Mouse (Mus musculus): ENCODE results near the gene Mdga1. TPM values are rescaled to one million over a fixed set of nuclear protein-coding genes. Genes with fewer than 3 reads are reported as not detected.

Gene Mdga1
- polyA plus RNA-seq, 1 experiment, result 8.0 TPM

- WGBS, result under 1% methylated on average over 72 of the region's 93 CpGs
- DNase-seq, result peak; percentile 66 to 69
- 0 out of 2 replicates have a peak overlapping the region, but pooled peaks have one; percentile 9 for H3K27ac ChIP-seq (ENCODE audit: insufficient read depth, low read length)
- H3K4me3 ChIP-seq (replicated peaks; ENCODE audit: insufficient read depth, low read depth, low read length), result peak overlapping the region; percentile 56
- no peaks in the 10 kb centered on the region for H3K27me3 ChIP-seq (ENCODE audit: control insufficient read depth, insufficient read depth, low read length)
- peaks cover 6% of the 10 kb centered on the region for H3K4me1 ChIP-seq (ENCODE audit: control insufficient read depth, insufficient read depth, low read length)
- TF ChIP-seq POLR2A (IDR thresholded peaks at IDR 0.05; ENCODE audit: borderline replicate concordance, insufficient read depth, low read length) (0 out of 2 replicates have a peak, but pooled peaks have one; percentile 19), CTCF (IDR thresholded peaks at IDR 0.05; ENCODE audit: borderline replicate concordance, insufficient read depth, low read depth, low read length) (no peak)
Measured at GRCm38 (mm10) chr17:29887881-29888826, 81.7 kb downstream of the Mdga1 start.

GRCm38 (mm10) chr17:29887271-29887880 lies 82.5 kb downstream of the Mdga1 start:
- TF ChIP-seq POLR2A (IDR thresholded peaks at IDR 0.05; ENCODE audit: borderline replicate concordance, insufficient read depth, low read length) (no peak), CTCF (IDR thresholded peaks at IDR 0.05; ENCODE audit: borderline replicate concordance, insufficient read depth, low read depth, low read length) (no peak)
- H3K4me1 ChIP-seq (ENCODE audit: control insufficient read depth, insufficient read depth, low read length), result peaks cover 6% of the 10 kb centered on the region
- peak overlapping the region; percentile 56 for H3K4me3 ChIP-seq (replicated peaks; ENCODE audit: insufficient read depth, low read depth, low read length)
- H3K27ac ChIP-seq (ENCODE audit: insufficient read depth, low read length), result 0 out of 2 replicates have a peak overlapping the region, but pooled peaks have one; percentile 9
- H3K27me3 ChIP-seq (ENCODE audit: control insufficient read depth, insufficient read depth, low read length), result no peaks in the 10 kb centered on the region
- under 1% methylated on average over 57 of the region's 57 CpGs for WGBS
- peak; percentile 42 to 67 for DNase-seq

GRCm38 (mm10) chr17:29886655-29887251 lies 83.1 kb downstream of the Mdga1 start:
- Histone ChIP-seq H3K27me3 (ENCODE audit: control insufficient read depth, insufficient read depth, low read length) (no peaks in the 10 kb centered on the region), H3K4me3 (replicated peaks; ENCODE audit: insufficient read depth, low read depth, low read length) (peak overlapping the region; percentile 56), H3K4me1 (ENCODE audit: control insufficient read depth, insufficient read depth, low read length) (peaks cover 6% of the 10 kb centered on the region), H3K27ac (ENCODE audit: insufficient read depth, low read length) (no peak overlapping the region)
- 2% methylated on average over 39 of the region's 39 CpGs for WGBS
- peak; percentile 36 to 61 for DNase-seq
- TF ChIP-seq CTCF (IDR thresholded peaks at IDR 0.05; ENCODE audit: borderline replicate concordance, insufficient read depth, low read depth, low read length), result no peak
- TF ChIP-seq POLR2A (IDR thresholded peaks at IDR 0.05; ENCODE audit: borderline replicate concordance, insufficient read depth, low read length), result no peak

GRCm38 (mm10) chr17:29886061-29886460 lies 83.8 kb downstream of the Mdga1 start:
- peak overlapping the region; percentile 56 for H3K4me3 ChIP-seq (replicated peaks; ENCODE audit: insufficient read depth, low read depth, low read length)
- TF ChIP-seq CTCF (IDR thresholded peaks at IDR 0.05; ENCODE audit: borderline replicate concordance, insufficient read depth, low read depth, low read length) (no peak), POLR2A (IDR thresholded peaks at IDR 0.05; ENCODE audit: borderline replicate concordance, insufficient read depth, low read length) (no peak)
- 22% methylated on average over 4 of the region's 4 CpGs for WGBS
- peaks cover 6% of the 10 kb centered on the region for H3K4me1 ChIP-seq (ENCODE audit: control insufficient read depth, insufficient read depth, low read length)
- peak in 1 of 2 experiments; percentile 53 for DNase-seq
- no peaks in the 10 kb centered on the region for H3K27me3 ChIP-seq (ENCODE audit: control insufficient read depth, insufficient read depth, low read length)
- H3K27ac ChIP-seq (ENCODE audit: insufficient read depth, low read length), result no peak overlapping the region

GRCm38 (mm10) chr17:29884596-29884995 lies 85.3 kb downstream of the Mdga1 start:
- DNase-seq, result peak; percentile 52 to 55
- Histone ChIP-seq H3K27me3 (ENCODE audit: control insufficient read depth, insufficient read depth, low read length) (no peaks in the 10 kb centered on the region), H3K4me1 (ENCODE audit: control insufficient read depth, insufficient read depth, low read length) (peaks cover 6% of the 10 kb centered on the region), H3K27ac (ENCODE audit: insufficient read depth, low read length) (no peak overlapping the region), H3K4me3 (replicated peaks; ENCODE audit: insufficient read depth, low read depth, low read length) (no peak overlapping the region)
- TF ChIP-seq POLR2A (IDR thresholded peaks at IDR 0.05; ENCODE audit: borderline replicate concordance, insufficient read depth, low read length) (no peak), CTCF (IDR thresholded peaks at IDR 0.05; ENCODE audit: borderline replicate concordance, insufficient read depth, low read depth, low read length) (no peak)
- 55% methylated on average over 6 of the region's 6 CpGs for WGBS

GRCm38 (mm10) chr17:29883351-29883750 lies 86.5 kb downstream of the Mdga1 start:
- no peak overlapping the region for H3K4me3 ChIP-seq (replicated peaks; ENCODE audit: insufficient read depth, low read depth, low read length)
- 38% methylated on average over 9 of the region's 9 CpGs for WGBS
- TF ChIP-seq POLR2A (IDR thresholded peaks at IDR 0.05; ENCODE audit: borderline replicate concordance, insufficient read depth, low read length) (no peak), CTCF (IDR thresholded peaks at IDR 0.05; ENCODE audit: borderline replicate concordance, insufficient read depth, low read depth, low read length) (no peak)
- no peaks in the 10 kb centered on the region for H3K27me3 ChIP-seq (ENCODE audit: control insufficient read depth, insufficient read depth, low read length)
- peaks cover 6% of the 10 kb centered on the region for H3K4me1 ChIP-seq (ENCODE audit: control insufficient read depth, insufficient read depth, low read length)
- no peak for DNase-seq
- no peak overlapping the region for H3K27ac ChIP-seq (ENCODE audit: insufficient read depth, low read length)

- DNase-seq, result peak; percentile 53 to 81
- under 1% methylated on average over 5 of the region's 5 CpGs for WGBS
- Histone ChIP-seq H3K27me3 (ENCODE audit: control insufficient read depth, insufficient read depth, low read length) (no peaks in the 10 kb centered on the region), H3K4me1 (ENCODE audit: control insufficient read depth, insufficient read depth, low read length) (peaks cover 6% of the 10 kb centered on the region), H3K27ac (ENCODE audit: insufficient read depth, low read length) (no peak overlapping the region), H3K4me3 (replicated peaks; ENCODE audit: insufficient read depth, low read depth, low read length) (no peak overlapping the region)
- no peak for TF ChIP-seq POLR2A (IDR thresholded peaks at IDR 0.05; ENCODE audit: borderline replicate concordance, insufficient read depth, low read length)
- peak; percentile 98 for TF ChIP-seq CTCF (IDR thresholded peaks at IDR 0.05; ENCODE audit: borderline replicate concordance, insufficient read depth, low read depth, low read length)
Measured at GRCm38 (mm10) chr17:29882885-29883284, 87.0 kb downstream of the Mdga1 start.
